Mouse (Mus musculus): ENCODE measurements around the gene Nmi.

GRCm38 (mm10) chr2:51941832-51942231 lies 31.5 kb downstream of the Nmi start:
- TF ChIP-seq CTCF (IDR thresholded peaks at IDR 0.05; ENCODE audit: borderline replicate concordance, insufficient read depth, low read length) (no peak), POLR2A (IDR thresholded peaks at IDR 0.05; ENCODE audit: low read depth, low read length) (no peak)
